In the genomic region with DNA sequence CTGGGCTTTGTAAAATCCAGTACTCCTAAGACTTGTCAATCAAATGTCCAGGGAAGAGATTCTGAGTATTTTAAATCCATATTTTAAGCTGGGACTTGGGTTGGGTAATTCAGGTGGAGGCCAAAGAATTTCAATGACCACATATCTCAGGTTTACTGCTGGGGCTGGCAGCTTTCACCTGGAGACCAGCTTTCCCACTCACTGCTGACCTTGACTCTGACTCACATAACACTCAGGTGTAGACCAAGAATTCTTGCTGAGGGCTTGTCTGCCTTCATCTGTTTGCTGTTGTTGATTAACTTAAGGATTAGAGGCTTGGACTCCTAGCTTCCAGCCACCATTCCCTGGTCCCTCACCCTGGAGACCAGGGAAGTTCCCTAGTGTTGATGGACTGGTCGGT, we compare ENCODE assay signal across 24 mouse cellular contexts.
DNase-seq lines count a peak whose midpoint lies in the region; ATAC-seq and TF ChIP-seq lines count a peak whose summit lies in the region.
"Had no signal": no experiment of that assay in that cellular context is flagged by ENCODE, and none has a peak within 500 bp of the region (broad histone marks: within the 10 kb centered on the region; RNA-seq: fewer than 3 reads in every experiment).

No protein-coding gene starts in this region.

- no peaks in the 10 kb centered on the region for H3K36me3 ChIP-seq in intestine, embryonic 14.5 days (ENCODE audit: control insufficient read depth, insufficient read depth, low read length)
- H3K36me3 ChIP-seq in intestine, postnatal 0 days (ENCODE audit: control insufficient read depth, insufficient read depth), result no peaks in the 10 kb centered on the region
- no peaks in the 10 kb centered on the region for H3K36me3 ChIP-seq in kidney, embryonic 15.5 days
- H3K36me3 ChIP-seq in lung, postnatal 0 days (ENCODE audit: insufficient read depth, low read length), result no peaks in the 10 kb centered on the region
- H3K36me3 ChIP-seq: embryonic facial prominence, embryonic 10.5 days; embryonic facial prominence, embryonic 13.5 days; forebrain, embryonic 10.5 days; hindbrain, embryonic 12.5 days had no signal

- DNase-seq in intestine, embryonic 14.5 days (ENCODE audit: low spot score), result peak; percentile 38
- peak; percentile 12 for DNase-seq in kidney, adult 9 months
- DNase-seq in lung, postnatal 0 days (ENCODE audit: low spot score), result peak; percentile 53
- DNase-seq in lung, adult 18-20 months, result no peak
- DNase-seq in layer of hippocampus, postnatal 25 days (ENCODE audit: extremely low spot score in 1 of 2, low spot score in 1 of 2), result no peak
- DNase-seq: adrenal gland, adult 8-10 months; adrenal gland, postnatal 25 days; cerebellum, adult 11-12 months; cerebellum, adult 8-10 months; cerebellum, postnatal 10 days; cerebellum, postnatal 36 days; embryo, embryonic 11 days; gastrocnemius, postnatal 14 days; heart, adult 11 months had no signal

- no peak overlapping the region for H3K27ac ChIP-seq in intestine, embryonic 14.5 days (ENCODE audit: low read depth)
- no peak overlapping the region for H3K27ac ChIP-seq in intestine, postnatal 0 days (ENCODE audit: low read depth, low read length)
- no peak overlapping the region for H3K27ac ChIP-seq in kidney, embryonic 15.5 days
- peak overlapping the region; percentile 27; the same call in 1 of the 2 replicates for H3K27ac ChIP-seq in lung, postnatal 0 days (ENCODE audit: low read length)
- H3K27ac ChIP-seq: embryonic facial prominence, embryonic 10.5 days; embryonic facial prominence, embryonic 13.5 days; forebrain, embryonic 10.5 days; forebrain, embryonic 13.5 days; hindbrain, embryonic 12.5 days had no signal

- no peaks in the 10 kb centered on the region for H3K27me3 ChIP-seq in intestine, embryonic 14.5 days (replicated peaks; ENCODE audit: control insufficient read depth, insufficient read depth, low read length)
- no peaks in the 10 kb centered on the region for H3K27me3 ChIP-seq in intestine, postnatal 0 days (replicated peaks; ENCODE audit: control insufficient read depth, insufficient read depth, low read length)
- H3K27me3 ChIP-seq in kidney, embryonic 15.5 days, result no peaks in the 10 kb centered on the region
- no peaks in the 10 kb centered on the region for H3K27me3 ChIP-seq in lung, postnatal 0 days (replicated peaks; ENCODE audit: insufficient read depth, low read length)
- H3K27me3 ChIP-seq: embryonic facial prominence, embryonic 13.5 days; forebrain, embryonic 13.5 days; hindbrain, embryonic 12.5 days had no signal

- H3K9me3 ChIP-seq in intestine, embryonic 14.5 days (ENCODE audit: control insufficient read depth, low read length), result 0 out of 2 replicates have a peak, but pooled peaks cover 2% of the 10 kb centered on the region
- H3K9me3 ChIP-seq in intestine, postnatal 0 days (ENCODE audit: control insufficient read depth), result no peaks in the 10 kb centered on the region
- no peaks in the 10 kb centered on the region for H3K9me3 ChIP-seq in kidney, embryonic 15.5 days (replicated peaks)
- H3K9me3 ChIP-seq in lung, postnatal 0 days (ENCODE audit: low read length), result no peaks in the 10 kb centered on the region
- H3K9me3 ChIP-seq: embryonic facial prominence, embryonic 10.5 days; forebrain, embryonic 10.5 days; forebrain, embryonic 13.5 days; hindbrain, embryonic 12.5 days had no signal

- no peaks in the 10 kb centered on the region for H3K4me1 ChIP-seq in intestine, embryonic 14.5 days (replicated peaks; ENCODE audit: control insufficient read depth, insufficient read depth, low read length)
- no peaks in the 10 kb centered on the region for H3K4me1 ChIP-seq in intestine, postnatal 0 days (replicated peaks; ENCODE audit: control insufficient read depth, insufficient read depth, low read length)
- H3K4me1 ChIP-seq in kidney, embryonic 15.5 days, result no peaks in the 10 kb centered on the region
- H3K4me1 ChIP-seq in lung, postnatal 0 days (ENCODE audit: insufficient read depth, low read depth, low read length), result no peaks in the 10 kb centered on the region
- H3K4me1 ChIP-seq: embryonic facial prominence, embryonic 10.5 days; forebrain, embryonic 13.5 days; hindbrain, embryonic 12.5 days had no signal

- H3K4me2 ChIP-seq in intestine, embryonic 14.5 days (ENCODE audit: low read length), result no peak overlapping the region
- no peak overlapping the region for H3K4me2 ChIP-seq in intestine, postnatal 0 days (replicated peaks; ENCODE audit: low read depth)
- H3K4me2 ChIP-seq in kidney, embryonic 15.5 days, result no peak overlapping the region
- H3K4me2 ChIP-seq in lung, postnatal 0 days (replicated peaks; ENCODE audit: low read depth, low read length), result no peak overlapping the region
- H3K4me2 ChIP-seq: embryonic facial prominence, embryonic 13.5 days; forebrain, embryonic 13.5 days; heart, embryonic 11.5 days; hindbrain, embryonic 12.5 days had no signal

- 87% methylated on average over 1 of the region's 1 CpGs for WGBS in intestine, embryonic 14.5 days
- WGBS in intestine, postnatal 0 days, result 76% methylated on average over 1 of the region's 1 CpGs
- 85% methylated on average over 1 of the region's 1 CpGs for WGBS in kidney, embryonic 15.5 days
- WGBS in lung, postnatal 0 days, result 71% methylated on average over 1 of the region's 1 CpGs

- ATAC-seq in intestine, embryonic 14.5 days (replicated peaks; ENCODE audit: low FRiP score, low TSS enrichment, low read depth), result no peak
- ATAC-seq in intestine, postnatal 0 days, result no peak
- ATAC-seq in kidney, embryonic 15.5 days (replicated peaks; ENCODE audit: low FRiP score), result no peak
- ATAC-seq in lung, postnatal 0 days, result peak; percentile 72
- ATAC-seq: activated CD4-positive, CD25-positive, alpha-beta regulatory T cell, adult 4 months; forebrain, embryonic 13.5 days; forebrain, embryonic 16.5 days had no signal

- TF ChIP-seq EP300 in lung, postnatal 0 days (IDR thresholded peaks at IDR 0.05), result 0 out of 2 replicates have a peak, but pooled peaks have one; percentile 15

- no peak overlapping the region for H3K4me3 ChIP-seq in intestine, embryonic 14.5 days (ENCODE audit: low read depth, low read length)
- no peak overlapping the region for H3K4me3 ChIP-seq in intestine, postnatal 0 days (ENCODE audit: low read depth, low read length)
- no peak overlapping the region for H3K4me3 ChIP-seq in kidney, embryonic 15.5 days (replicated peaks)
- no peak overlapping the region for H3K4me3 ChIP-seq in lung, postnatal 0 days (ENCODE audit: low read depth, low read length)
- H3K4me3 ChIP-seq: embryonic facial prominence, embryonic 10.5 days; embryonic facial prominence, embryonic 13.5 days; forebrain, embryonic 10.5 days; forebrain, embryonic 13.5 days; hindbrain, embryonic 12.5 days had no signal

- no peak for TF ChIP-seq CTCF in intestine, postnatal 0 days (IDR thresholded peaks at IDR 0.05; ENCODE audit: low read depth)
- no peak for TF ChIP-seq CTCF in lung, postnatal 0 days (IDR thresholded peaks at IDR 0.05)

- no peak overlapping the region for H3K9ac ChIP-seq in intestine, embryonic 14.5 days (ENCODE audit: low read length)
- no peak overlapping the region for H3K9ac ChIP-seq in intestine, postnatal 0 days (ENCODE audit: low read depth, low read length)
- no peak overlapping the region for H3K9ac ChIP-seq in kidney, embryonic 15.5 days
- no peak overlapping the region for H3K9ac ChIP-seq in lung, postnatal 0 days (replicated peaks; ENCODE audit: low read depth)
- H3K9ac ChIP-seq: embryonic facial prominence, embryonic 13.5 days; forebrain, embryonic 13.5 days; hindbrain, embryonic 12.5 days had no signal

Comparison
In these comparisons a context has a peak if more than half of its experiments do, and no peak if none do; other contexts are left out.
1. DNase-seq: peak in intestine, embryonic 14.5 days (single experiment), kidney, adult 9 months (single experiment) and lung, postnatal 0 days (single experiment); none in lung, adult 18-20 months (0 of 2) and layer of hippocampus, postnatal 25 days (0 of 2).